Mouse (Mus musculus): Measurements from ENCODE around the gene Tubgcp2. TPM values are rescaled to one million over a fixed set of nuclear protein-coding genes. Genes with fewer than 3 reads are reported as not detected.

Gene Tubgcp2
- polyA plus RNA-seq (2016; fragmentation: Nextera tagmentation; extraction: Ambion mirVana) = 80.2 and 80.8 TPM in 2 replicates

DNA sequence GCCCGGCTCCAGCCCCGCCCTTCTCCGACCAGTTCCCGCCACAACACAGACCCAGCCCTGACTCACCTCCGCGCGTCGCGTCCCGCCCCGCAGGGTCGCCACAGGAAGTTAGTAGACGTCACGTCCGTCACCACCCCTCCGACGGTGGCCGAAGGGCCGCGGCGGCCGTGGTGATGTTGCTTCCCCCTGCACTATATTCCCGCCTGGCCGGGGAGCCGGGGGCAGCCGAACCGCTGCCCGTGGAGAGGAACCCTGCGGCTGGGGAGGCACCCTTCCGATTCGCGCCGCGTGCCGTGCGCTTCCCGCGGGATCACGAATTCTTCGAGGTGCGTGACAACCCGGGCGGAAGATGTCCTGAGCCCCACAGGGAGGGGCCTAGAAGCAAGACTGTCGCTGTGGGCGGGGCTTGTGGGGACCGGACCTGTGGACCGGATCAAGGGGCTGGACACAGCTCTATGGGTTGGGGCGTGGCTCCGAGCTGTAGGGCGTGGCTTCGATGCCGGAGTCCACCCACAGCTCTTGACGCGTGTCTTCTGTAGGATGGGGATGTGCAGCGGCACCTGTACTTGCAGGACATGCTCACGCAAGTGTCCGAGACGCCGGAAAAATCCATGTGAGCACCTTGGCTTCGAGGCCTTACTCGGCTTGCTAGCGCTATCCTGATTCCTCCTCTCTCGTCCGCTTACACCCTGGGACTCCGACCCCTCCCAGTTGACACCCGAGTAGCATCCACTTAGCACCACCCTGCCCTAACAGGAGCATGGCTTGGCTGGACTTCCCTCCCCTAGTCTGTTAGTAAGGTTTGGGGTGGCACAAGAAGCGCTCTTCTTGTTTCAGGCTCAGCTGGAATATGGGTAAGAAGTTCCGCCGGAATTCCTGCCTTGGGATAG lies at the start of gene Tubgcp2, which contains the start of gene Zfp511:
Gene Tubgcp2 (minus strand): TSS at position 389 of the 890 bp plus-strand sequence.
Gene Zfp511 (plus strand): TSS at position 111 of the 890 bp plus-strand sequence.
- H3K9me3 ChIP-seq = no peaks in the 10 kb centered on the region
- H3K36me3 ChIP-seq (replicated peaks) = peaks cover 58% of the 10 kb centered on the region
- DNase-seq (ENCODE audit: low spot score) = peak; percentile 97
- H3K27me3 ChIP-seq (replicated peaks; ENCODE audit: low read depth, poor library complexity, severe bottlenecking) = no peaks in the 10 kb centered on the region
- 2% methylated on average over 69 of the region's 69 CpGs for WGBS
- peaks cover 19% of the 10 kb centered on the region for H3K4me1 ChIP-seq
- peak within 1 kb of the TSS; percentile 98 for H3K27ac ChIP-seq (replicated peaks)
- H3K4me3 ChIP-seq = peak within 1 kb of the TSS; percentile 93

DNA sequence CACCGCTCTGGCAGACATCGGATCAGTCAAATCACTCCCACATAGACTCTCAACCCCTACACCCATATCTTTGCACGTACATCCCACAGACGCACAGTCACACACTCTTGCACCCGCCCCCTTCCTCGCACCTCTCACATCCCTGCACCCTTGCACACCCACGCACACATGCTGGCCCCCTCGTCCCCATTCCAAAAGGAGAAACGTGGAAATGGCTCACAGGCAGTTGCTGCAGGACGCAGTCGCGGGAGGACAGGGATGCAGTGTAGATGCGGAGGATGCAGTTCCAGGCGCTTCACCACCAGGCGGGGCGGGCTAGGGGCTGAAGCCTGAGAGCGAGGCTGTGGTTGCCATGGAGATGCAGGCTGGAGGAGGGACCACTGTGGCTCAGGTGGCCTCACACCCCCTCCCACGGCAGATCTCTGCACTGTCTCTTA lies 45.8 kb upstream of the Tubgcp2 start, which contains the start of gene Caly:
Gene Caly (minus strand): TSS at position 307 of the 437 bp plus-strand sequence.
- Histone ChIP-seq H3K27ac (replicated peaks) (no peak within 1 kb of the TSS), H3K27me3 (replicated peaks; ENCODE audit: low read depth, poor library complexity, severe bottlenecking) (peaks cover 47% of the 10 kb centered on the region), H3K36me3 (replicated peaks) (no peaks in the 10 kb centered on the region), H3K4me1 (peaks cover 30% of the 10 kb centered on the region), H3K4me3 (peak within 1 kb of the TSS; percentile 50), H3K9me3 (no peaks in the 10 kb centered on the region)
- DNase-seq (ENCODE audit: low spot score) = peak; percentile 85
- 7% methylated on average over 18 of the region's 18 CpGs for WGBS

DNA sequence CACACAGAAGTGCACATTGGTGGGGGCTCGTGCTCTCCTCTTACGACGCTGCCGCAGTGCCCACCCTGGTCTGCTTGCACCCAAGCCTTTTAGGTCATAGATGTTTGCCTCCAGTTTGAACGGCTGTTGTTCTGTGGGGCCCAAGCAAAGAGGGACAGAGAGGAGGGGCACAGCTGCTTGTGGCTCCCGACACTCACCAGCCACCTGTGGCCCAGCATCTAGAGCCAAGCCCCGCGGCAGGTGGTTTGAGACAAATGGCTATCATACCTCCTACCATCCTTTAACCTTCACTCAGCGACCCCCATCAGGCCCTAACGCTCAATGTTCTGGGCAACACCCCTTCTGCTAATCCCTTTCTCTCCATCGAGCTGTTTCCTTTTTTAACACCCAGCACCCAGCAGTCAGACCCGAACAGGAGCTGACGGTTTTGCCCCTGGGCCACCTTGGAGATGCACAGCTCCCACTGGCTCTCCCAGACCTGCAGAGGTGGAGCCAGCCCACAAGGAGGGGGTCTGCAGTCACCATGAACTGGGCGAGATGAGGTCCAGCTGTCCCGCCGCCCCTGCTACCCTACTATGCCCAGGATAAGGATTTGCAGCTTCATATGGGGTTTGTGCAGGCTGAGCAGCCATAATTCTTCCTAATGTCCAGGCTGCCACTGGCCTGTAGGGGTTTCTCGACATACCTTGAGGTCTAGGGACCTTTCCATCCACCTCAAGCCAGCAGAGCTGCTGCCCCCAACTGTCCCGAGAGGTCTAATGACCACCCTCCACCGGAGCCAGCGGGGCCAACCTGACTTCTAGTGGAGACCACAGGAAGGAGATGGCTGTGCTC lies 45.2 kb upstream of the Tubgcp2 start:
- H3K4me1 ChIP-seq = peaks cover 30% of the 10 kb centered on the region
- DNase-seq (ENCODE audit: low spot score) = no peak
- 17% methylated on average over 20 of the region's 20 CpGs for WGBS
- H3K4me3 ChIP-seq = peak overlapping the region; percentile 50
- no peaks in the 10 kb centered on the region for H3K36me3 ChIP-seq (replicated peaks)
- H3K27me3 ChIP-seq (replicated peaks; ENCODE audit: low read depth, poor library complexity, severe bottlenecking) = peaks cover 47% of the 10 kb centered on the region
- H3K9me3 ChIP-seq = no peaks in the 10 kb centered on the region
- no peak overlapping the region for H3K27ac ChIP-seq (replicated peaks)

DNA sequence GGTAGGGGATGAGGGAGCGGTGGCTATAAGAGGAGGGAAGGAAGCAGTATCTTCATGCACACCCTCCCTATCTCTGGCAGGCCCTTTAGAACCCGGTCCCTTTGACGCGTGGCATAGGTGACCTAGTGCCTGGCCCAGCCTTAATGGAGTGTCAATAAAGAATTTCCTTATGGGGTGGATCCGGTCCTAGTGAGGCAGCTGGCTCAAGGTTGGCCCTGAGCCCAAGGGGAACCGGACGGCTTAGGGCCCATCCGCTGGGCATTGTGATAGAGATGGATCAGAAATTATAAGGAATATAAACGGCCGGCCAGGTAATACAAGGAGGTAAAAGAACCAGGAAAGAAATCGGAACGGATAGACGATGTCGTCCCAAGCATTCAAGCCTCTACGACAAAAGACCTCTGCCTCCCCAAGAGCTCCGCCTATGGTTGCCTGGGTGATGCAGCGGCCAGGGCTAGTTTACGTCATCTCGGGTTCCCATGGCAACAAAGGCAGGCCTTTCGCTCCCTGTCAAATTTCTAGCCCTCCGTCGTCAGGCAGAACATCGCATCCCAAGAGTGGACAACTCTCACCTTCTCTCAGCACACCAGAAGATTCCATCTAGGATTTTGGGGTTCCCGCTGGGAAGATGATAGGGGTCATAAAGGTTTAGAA lies 44.2 kb upstream of the Tubgcp2 start:
- Histone ChIP-seq H3K36me3 (replicated peaks) (no peaks in the 10 kb centered on the region), H3K27me3 (replicated peaks; ENCODE audit: low read depth, poor library complexity, severe bottlenecking) (peaks cover 47% of the 10 kb centered on the region), H3K4me1 (peaks cover 30% of the 10 kb centered on the region), H3K4me3 (peak overlapping the region; percentile 50), H3K9me3 (no peaks in the 10 kb centered on the region), H3K27ac (replicated peaks) (peak overlapping the region; percentile 57; the same call in 1 of the 2 replicates)
- peak; percentile 88 for DNase-seq (ENCODE audit: low spot score)
- 4% methylated on average over 24 of the region's 24 CpGs for WGBS

- H3K36me3 ChIP-seq (replicated peaks) = no peaks in the 10 kb centered on the region
- H3K27ac ChIP-seq (replicated peaks) = no peak overlapping the region
- H3K4me3 ChIP-seq = no peak overlapping the region
- peaks cover 47% of the 10 kb centered on the region for H3K27me3 ChIP-seq (replicated peaks; ENCODE audit: low read depth, poor library complexity, severe bottlenecking)
- H3K9me3 ChIP-seq = no peaks in the 10 kb centered on the region
- WGBS = 9% methylated on average over 5 of the region's 5 CpGs
- peak; percentile 81 for DNase-seq (ENCODE audit: low spot score)
- peaks cover 30% of the 10 kb centered on the region for H3K4me1 ChIP-seq
Observed at GRCm38 (mm10) chr7:140078711-140079110, 42.2 kb upstream of the Tubgcp2 start.

GRCm38 (mm10) chr7:140077698-140078097 lies 41.2 kb upstream of the Tubgcp2 start:
- Histone ChIP-seq H3K4me1 (peaks cover 26% of the 10 kb centered on the region), H3K27ac (replicated peaks) (no peak overlapping the region), H3K36me3 (replicated peaks) (no peaks in the 10 kb centered on the region), H3K9me3 (no peaks in the 10 kb centered on the region), H3K27me3 (replicated peaks; ENCODE audit: low read depth, poor library complexity, severe bottlenecking) (peaks cover 45% of the 10 kb centered on the region), H3K4me3 (no peak overlapping the region)
- 79% methylated on average over 6 of the region's 6 CpGs for WGBS
- no peak for DNase-seq (ENCODE audit: low spot score)

GRCm38 (mm10) chr7:140070042-140070711 lies 33.7 kb upstream of the Tubgcp2 start:
- Histone ChIP-seq H3K9me3 (no peaks in the 10 kb centered on the region), H3K36me3 (replicated peaks) (no peaks in the 10 kb centered on the region), H3K27ac (replicated peaks) (peak overlapping the region; percentile 76), H3K27me3 (replicated peaks; ENCODE audit: low read depth, poor library complexity, severe bottlenecking) (peaks cover 68% of the 10 kb centered on the region), H3K4me1 (peaks cover 7% of the 10 kb centered on the region), H3K4me3 (peak overlapping the region; percentile 52)
- peak; percentile 53 for DNase-seq (ENCODE audit: low spot score)
- 30% methylated on average over 39 of the region's 39 CpGs for WGBS

- no peak for DNase-seq (ENCODE audit: low spot score)
- peaks cover 88% of the 10 kb centered on the region for H3K27me3 ChIP-seq (replicated peaks; ENCODE audit: low read depth, poor library complexity, severe bottlenecking)
- no peaks in the 10 kb centered on the region for H3K9me3 ChIP-seq
- H3K36me3 ChIP-seq (replicated peaks) = no peaks in the 10 kb centered on the region
- 69% methylated on average over 6 of the region's 6 CpGs for WGBS
- H3K27ac ChIP-seq (replicated peaks) = no peak overlapping the region
- H3K4me3 ChIP-seq = no peak overlapping the region
- H3K4me1 ChIP-seq = peaks cover 13% of the 10 kb centered on the region
Observed at GRCm38 (mm10) chr7:140067397-140067796, 30.9 kb upstream of the Tubgcp2 start.

GRCm38 (mm10) chr7:140063092-140063491 lies 26.6 kb upstream of the Tubgcp2 start:
- Histone ChIP-seq H3K4me3 (no peak overlapping the region), H3K27ac (replicated peaks) (no peak overlapping the region), H3K36me3 (replicated peaks) (no peaks in the 10 kb centered on the region), H3K9me3 (no peaks in the 10 kb centered on the region), H3K27me3 (replicated peaks; ENCODE audit: low read depth, poor library complexity, severe bottlenecking) (peaks cover 92% of the 10 kb centered on the region), H3K4me1 (peaks cover 42% of the 10 kb centered on the region)
- DNase-seq (ENCODE audit: low spot score) = peak; percentile 76
- WGBS = 17% methylated on average over 7 of the region's 7 CpGs

DNA sequence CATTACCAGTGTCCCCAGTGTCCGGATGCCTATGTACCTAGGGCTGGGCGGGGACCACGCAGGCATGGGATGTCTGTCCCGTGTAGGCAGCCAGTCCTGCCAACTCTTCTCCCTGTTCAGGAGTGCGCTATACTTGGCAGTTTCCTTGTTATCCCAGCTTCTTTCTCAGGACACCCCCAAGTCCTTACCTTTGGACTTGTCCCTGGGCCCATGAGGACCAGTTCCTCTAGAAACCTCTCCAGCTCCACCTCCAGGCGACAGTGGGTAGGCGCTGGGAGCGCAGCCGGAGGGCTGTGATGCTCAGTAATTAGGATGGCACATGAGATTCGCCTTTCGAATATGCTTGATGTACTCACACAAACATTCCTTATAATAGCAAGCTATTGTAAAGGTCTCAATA lies 25.8 kb upstream of the Tubgcp2 start:
- Histone ChIP-seq H3K36me3 (replicated peaks) (no peaks in the 10 kb centered on the region), H3K4me3 (no peak overlapping the region), H3K27ac (replicated peaks) (no peak overlapping the region), H3K27me3 (replicated peaks; ENCODE audit: low read depth, poor library complexity, severe bottlenecking) (peaks cover 98% of the 10 kb centered on the region), H3K9me3 (no peaks in the 10 kb centered on the region), H3K4me1 (peaks cover 50% of the 10 kb centered on the region)
- WGBS = 9% methylated on average over 11 of the region's 11 CpGs
- peak; percentile 52 for DNase-seq (ENCODE audit: low spot score)

GRCm38 (mm10) chr7:140061832-140062130 lies 25.3 kb upstream of the Tubgcp2 start:
- H3K9me3 ChIP-seq = no peaks in the 10 kb centered on the region
- DNase-seq (ENCODE audit: low spot score) = no peak
- under 1% methylated on average over 6 of the region's 6 CpGs for WGBS
- no peak overlapping the region; the same call in 1 of the 2 replicates for H3K27ac ChIP-seq (replicated peaks)
- H3K4me3 ChIP-seq = peak overlapping the region; percentile 58
- H3K27me3 ChIP-seq (replicated peaks; ENCODE audit: low read depth, poor library complexity, severe bottlenecking) = peaks cover 100% of the 10 kb centered on the region
- no peaks in the 10 kb centered on the region for H3K36me3 ChIP-seq (replicated peaks)
- H3K4me1 ChIP-seq = peaks cover 53% of the 10 kb centered on the region
